Mouse (Mus musculus) olfactory bulb, adult 2 months (tissue): ENCODE results near the gene Ankrd9.
A peak's percentile ranks its signal among the peaks of the same experiment; 100 is the strongest.

Experiments used
- CTCF ChIP-seq: fragments of 200-500 bp; IDR thresholded peaks from 2 replicates; pipeline ENCODE4 v1.5.1; 2012; ENCODE audit warnings: low read depth, mild to moderate bottlenecking, low read length, moderate library complexity; ENCODE audit not compliant: insufficient read depth
- POLR2A ChIP-seq: fragments of 200-500 bp; IDR thresholded peaks from 2 replicates; pipeline ENCODE4 v1.6.1; 2012; ENCODE audit warnings: mild to moderate bottlenecking, low read depth, low read length, moderate library complexity; ENCODE audit not compliant: insufficient read depth

- peak; percentile 85 for TF ChIP-seq CTCF
- TF ChIP-seq POLR2A: no peak
Observed at GRCm38 (mm10) chr12:110935983-110936620, 42.7 kb downstream of the Ankrd9 start.
